Mouse (Mus musculus) adrenal gland, adult 10 weeks (tissue): Measurements from ENCODE around the gene Rhoj. TPM values are rescaled to one million over a fixed set of nuclear protein-coding genes. Genes with fewer than 3 reads are reported as not detected.

ENCODE experiments used
- polyA plus RNA-seq: library from polyadenylated mRNA; stranded (reverse); fragments of 350-450 nt; fragmentation: Illumina TruSeq; extraction: RNeasy Lipid Tissue Mini Kit (QIAGEN cat#74804); gene quantifications from one replicate; pipeline ENCODE4 v1.2.3, GENCODE M21; 2014; ENCODE audit warnings: low read depth, low replicate concordance

Rhoj gene
- polyA plus RNA-seq: 34.9 TPM

GRCm38 (mm10) chr12:75307961-75308951, at the start of gene Rhoj:
TSS of gene Rhoj (plus strand) at chr12:75308322.

DNA sequence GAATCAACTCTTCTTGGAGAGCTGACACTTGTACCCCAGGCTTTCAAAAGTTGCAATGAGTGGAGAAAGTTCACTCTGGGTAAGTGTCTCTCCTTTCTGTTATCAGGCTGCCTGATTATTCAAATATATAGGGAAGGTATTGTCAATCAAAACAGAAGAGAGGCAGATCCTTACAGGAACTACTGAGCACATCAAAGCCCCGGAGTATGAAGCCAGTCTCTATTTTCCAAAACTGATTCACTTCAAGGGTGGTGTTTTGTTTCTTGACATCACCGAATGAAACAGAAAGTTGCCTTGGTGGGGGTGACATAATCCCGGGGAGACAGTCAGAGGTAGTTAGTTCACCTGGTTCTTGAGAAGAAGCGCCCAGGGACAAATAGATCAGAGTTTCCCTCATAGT, 108.6 kb downstream of the Rhoj start, which contains the start of gene Gphb5:
Gene Gphb5 (minus strand): TSS at position 101 of the 400 bp plus-strand sequence.

Other genes starting within 250 kb of the Rhoj start
- not detected for gene Kcnh5, start 131.0 kb upstream of the Rhoj start, polyA plus RNA-seq
- not detected for gene Gphb5, start 108.5 kb downstream of the Rhoj start, polyA plus RNA-seq